Mouse (Mus musculus): Measurements from ENCODE around the gene Cryba2. TPM values are rescaled to one million over a fixed set of nuclear protein-coding genes. Genes with fewer than 3 reads are reported as not detected.

Cryba2 gene
- polyA plus RNA-seq, 1 experiment: 3.3 TPM

DNA sequence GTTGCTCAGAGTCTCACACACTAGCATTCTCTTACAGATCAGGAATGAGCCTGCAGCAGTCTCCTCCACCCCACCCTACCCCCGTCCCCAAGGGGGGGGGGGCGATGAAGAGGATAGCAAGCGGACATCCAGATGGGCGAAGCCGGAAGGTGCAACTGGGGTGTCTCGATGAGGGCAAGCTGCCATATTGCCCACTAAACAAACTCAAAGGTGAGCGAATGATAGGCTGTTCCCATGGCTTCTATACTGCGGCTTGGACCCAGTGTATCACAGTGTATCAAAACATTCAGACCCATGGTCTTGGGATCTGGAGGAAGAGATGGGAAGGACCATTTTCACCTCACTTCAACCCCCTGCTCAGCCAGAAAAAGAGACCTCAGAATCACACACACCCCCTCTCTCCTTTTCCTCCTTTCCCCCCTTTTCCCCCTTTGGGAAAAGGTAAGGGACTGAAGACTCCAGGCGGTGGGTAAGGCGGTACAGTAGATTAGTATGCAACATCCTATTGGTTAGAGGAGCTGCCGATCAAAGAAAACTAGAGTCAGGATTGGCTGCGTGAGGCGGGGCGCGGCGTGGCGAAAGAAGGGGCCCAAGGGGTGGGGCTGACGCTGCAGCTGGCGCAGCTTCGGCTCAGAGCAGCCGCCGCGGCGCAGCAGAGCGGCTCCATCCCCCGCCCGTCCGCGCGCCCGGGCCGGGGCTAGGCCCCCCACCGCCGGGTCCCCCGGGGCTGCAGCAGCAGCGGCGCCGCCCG, 38.5 kb downstream of the Cryba2 start, which contains the start of gene Cdk5r2:
Cdk5r2 (plus strand) TSS at position 629 of the 751 bp plus-strand sequence.
- DNase-seq: peak; percentile 94 to 98
- no peaks in the 10 kb centered on the region for H3K27me3 ChIP-seq (ENCODE audit: control insufficient read depth, insufficient read depth, low read length)
- H3K27ac ChIP-seq (ENCODE audit: insufficient read depth, low read length): peak within 1 kb of the TSS; percentile 71
- no peak for TF ChIP-seq CTCF (IDR thresholded peaks at IDR 0.05; ENCODE audit: borderline replicate concordance, insufficient read depth, low read depth, low read length)
- TF ChIP-seq POLR2A (IDR thresholded peaks at IDR 0.05; ENCODE audit: borderline replicate concordance, insufficient read depth, low read length): peak; percentile 90
- peak within 1 kb of the TSS; percentile 73 for H3K4me3 ChIP-seq (replicated peaks; ENCODE audit: insufficient read depth, low read depth, low read length)
- 2% methylated on average over 38 of the region's 39 CpGs for WGBS
- no peaks in the 10 kb centered on the region for H3K4me1 ChIP-seq (ENCODE audit: control insufficient read depth, insufficient read depth, low read length)

DNA sequence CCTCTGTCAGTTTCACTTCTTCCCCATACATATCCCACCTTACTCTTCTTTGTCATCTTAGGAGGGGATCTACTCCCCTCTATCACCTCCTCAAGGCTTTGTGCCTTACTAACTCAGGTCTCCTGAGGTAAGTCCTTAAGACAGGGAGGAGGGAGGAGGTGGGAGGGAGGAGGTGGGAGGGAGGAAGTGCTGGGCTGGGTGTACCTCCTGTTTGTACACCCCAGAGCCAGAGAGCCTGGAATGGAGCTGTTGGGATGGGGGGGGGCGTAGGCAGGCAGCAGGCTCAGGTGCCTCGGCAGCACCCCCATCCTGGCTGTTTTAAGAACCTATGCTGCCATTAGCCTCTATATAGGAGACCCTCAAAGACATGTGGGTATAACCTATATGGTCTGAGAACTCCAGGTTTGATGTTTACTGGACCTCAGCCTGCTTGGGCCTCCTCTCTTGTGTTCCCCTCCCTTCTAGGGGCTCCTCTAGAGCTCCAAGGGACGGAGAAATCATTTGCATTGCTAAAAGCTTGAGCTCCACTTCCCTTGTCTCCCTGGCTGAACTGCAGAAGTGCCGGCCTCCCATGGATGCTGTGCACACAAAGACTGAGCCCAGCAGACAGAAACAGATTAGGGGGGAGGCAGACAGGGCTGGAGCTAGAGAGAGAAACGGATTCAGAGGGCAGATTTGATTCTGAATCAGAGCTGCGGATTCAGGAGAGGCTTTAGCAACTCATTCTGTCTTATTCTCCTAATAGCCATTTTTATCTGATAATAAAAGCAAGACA, 41.8 kb downstream of the Cryba2 start:
- H3K27me3 ChIP-seq (ENCODE audit: control insufficient read depth, insufficient read depth, low read length): no peaks in the 10 kb centered on the region
- 38% methylated on average over 6 of the region's 6 CpGs for WGBS
- no peak overlapping the region for H3K4me3 ChIP-seq (replicated peaks; ENCODE audit: insufficient read depth, low read depth, low read length)
- TF ChIP-seq POLR2A (IDR thresholded peaks at IDR 0.05; ENCODE audit: borderline replicate concordance, insufficient read depth, low read length) (no peak), CTCF (IDR thresholded peaks at IDR 0.05; ENCODE audit: borderline replicate concordance, insufficient read depth, low read depth, low read length) (no peak)
- no peak for DNase-seq
- H3K4me1 ChIP-seq (ENCODE audit: control insufficient read depth, insufficient read depth, low read length): no peaks in the 10 kb centered on the region
- H3K27ac ChIP-seq (ENCODE audit: insufficient read depth, low read length): no peak overlapping the region

- no peak overlapping the region for H3K27ac ChIP-seq (ENCODE audit: insufficient read depth, low read length)
- no peak for TF ChIP-seq CTCF (IDR thresholded peaks at IDR 0.05; ENCODE audit: borderline replicate concordance, insufficient read depth, low read depth, low read length)
- no peak for TF ChIP-seq POLR2A (IDR thresholded peaks at IDR 0.05; ENCODE audit: borderline replicate concordance, insufficient read depth, low read length)
- no peak for DNase-seq
- no peaks in the 10 kb centered on the region for H3K27me3 ChIP-seq (ENCODE audit: control insufficient read depth, insufficient read depth, low read length)
- no peaks in the 10 kb centered on the region for H3K4me1 ChIP-seq (ENCODE audit: control insufficient read depth, insufficient read depth, low read length)
- no peak overlapping the region for H3K4me3 ChIP-seq (replicated peaks; ENCODE audit: insufficient read depth, low read depth, low read length)
- 39% methylated on average over 6 of the region's 6 CpGs for WGBS
Observed at GRCm38 (mm10) chr1:74850251-74850650, 42.7 kb downstream of the Cryba2 start.

DNA sequence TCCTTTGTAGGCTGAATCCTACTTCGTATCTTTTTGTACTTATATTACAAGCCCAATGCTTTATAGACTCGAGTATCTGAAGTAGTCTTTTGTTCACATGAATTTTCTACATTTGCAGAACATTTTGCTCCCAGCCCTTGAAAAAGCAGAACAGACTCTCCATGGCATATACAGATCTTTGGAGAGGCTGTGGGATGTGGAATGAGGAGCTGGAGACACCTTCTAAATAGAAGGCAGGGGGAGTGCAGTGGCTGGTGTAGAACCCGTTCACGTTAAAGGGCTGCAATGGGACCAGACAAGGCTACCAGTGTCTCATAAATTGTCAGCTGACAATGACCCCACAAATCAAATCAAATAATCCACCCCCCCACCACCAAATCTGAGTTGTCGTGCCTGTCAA, 44.0 kb downstream of the Cryba2 start:
- Histone ChIP-seq H3K4me1 (ENCODE audit: control insufficient read depth, insufficient read depth, low read length) (no peaks in the 10 kb centered on the region), H3K27ac (ENCODE audit: insufficient read depth, low read length) (no peak overlapping the region), H3K27me3 (ENCODE audit: control insufficient read depth, insufficient read depth, low read length) (no peaks in the 10 kb centered on the region), H3K4me3 (replicated peaks; ENCODE audit: insufficient read depth, low read depth, low read length) (no peak overlapping the region)
- DNase-seq: no peak
- WGBS: 67% methylated on average over 5 of the region's 5 CpGs
- no peak for TF ChIP-seq CTCF (IDR thresholded peaks at IDR 0.05; ENCODE audit: borderline replicate concordance, insufficient read depth, low read depth, low read length)
- no peak for TF ChIP-seq POLR2A (IDR thresholded peaks at IDR 0.05; ENCODE audit: borderline replicate concordance, insufficient read depth, low read length)

GRCm38 (mm10) chr1:74846341-74846740, 46.6 kb downstream of the Cryba2 start:
- no peaks in the 10 kb centered on the region for H3K4me1 ChIP-seq (ENCODE audit: control insufficient read depth, insufficient read depth, low read length)
- TF ChIP-seq CTCF (IDR thresholded peaks at IDR 0.05; ENCODE audit: borderline replicate concordance, insufficient read depth, low read depth, low read length): no peak
- no peak for TF ChIP-seq POLR2A (IDR thresholded peaks at IDR 0.05; ENCODE audit: borderline replicate concordance, insufficient read depth, low read length)
- no peak overlapping the region for H3K27ac ChIP-seq (ENCODE audit: insufficient read depth, low read length)
- no peak overlapping the region for H3K4me3 ChIP-seq (replicated peaks; ENCODE audit: insufficient read depth, low read depth, low read length)
- H3K27me3 ChIP-seq (ENCODE audit: control insufficient read depth, insufficient read depth, low read length): no peaks in the 10 kb centered on the region
- DNase-seq: no peak
- WGBS: 17% methylated on average over 9 of the region's 9 CpGs

- H3K27ac ChIP-seq (ENCODE audit: insufficient read depth, low read length): no peak overlapping the region
- TF ChIP-seq CTCF (IDR thresholded peaks at IDR 0.05; ENCODE audit: borderline replicate concordance, insufficient read depth, low read depth, low read length) (no peak), POLR2A (IDR thresholded peaks at IDR 0.05; ENCODE audit: borderline replicate concordance, insufficient read depth, low read length) (no peak)
- no peaks in the 10 kb centered on the region for H3K27me3 ChIP-seq (ENCODE audit: control insufficient read depth, insufficient read depth, low read length)
- H3K4me3 ChIP-seq (replicated peaks; ENCODE audit: insufficient read depth, low read depth, low read length): no peak overlapping the region
- no peak for DNase-seq
- no peaks in the 10 kb centered on the region for H3K4me1 ChIP-seq (ENCODE audit: control insufficient read depth, insufficient read depth, low read length)
- WGBS: 80% methylated on average over 5 of the region's 5 CpGs
Observed at GRCm38 (mm10) chr1:74843090-74843489, 49.9 kb downstream of the Cryba2 start.

Other genes starting within 250 kb of the Cryba2 start
- gene Ttll4, start 231.4 kb downstream of the Cryba2 start, polyA plus RNA-seq (2012; rRNA removed): 22.4 and 24.9 TPM in 2 replicates
- 30.4 and 32.4 TPM in 2 replicates for gene Cyp27a1, start 179.6 kb downstream of the Cryba2 start, polyA plus RNA-seq (2012; rRNA removed)
- gene Prkag3, start 143.9 kb downstream of the Cryba2 start, polyA plus RNA-seq (2012; rRNA removed): 0.33 and 0.52 TPM in 2 replicates
- gene Wnt6, start 121.3 kb downstream of the Cryba2 start, polyA plus RNA-seq (2012; rRNA removed): 3.6 and 4.0 TPM in 2 replicates
- 0.36 and 0.59 TPM in 2 replicates for gene Wnt10a, start 101.6 kb downstream of the Cryba2 start, polyA plus RNA-seq (2012; rRNA removed)
- gene Cdk5r2, start 38.2 kb downstream of the Cryba2 start, polyA plus RNA-seq (2012; rRNA removed): 83.2 and 85.2 TPM in 2 replicates
- gene Fev, start 7.7 kb downstream of the Cryba2 start, polyA plus RNA-seq (2012; rRNA removed): 0.46 and 1.1 TPM in 2 replicates
- gene Cfap65, start 42.5 kb upstream of the Cryba2 start, polyA plus RNA-seq (2012; rRNA removed): 2.6 and 3.7 TPM in 2 replicates
- 0.33 and 0.49 TPM in 2 replicates for gene Ihh, start 58.5 kb upstream of the Cryba2 start, polyA plus RNA-seq (2012; rRNA removed)
- gene Nhej1, start 232.1 kb upstream of the Cryba2 start, polyA plus RNA-seq (2012; rRNA removed): 1.8 and 2.8 TPM in 2 replicates
- not detected in 2 replicates for gene Slc23a3, start 240.7 kb upstream of the Cryba2 start, polyA plus RNA-seq (2012; rRNA removed)
- gene Cnppd1, start 249.6 kb upstream of the Cryba2 start, polyA plus RNA-seq (2012; rRNA removed): 39.0 and 41.4 TPM in 2 replicates
- gene Retreg2, start 249.6 kb upstream of the Cryba2 start, polyA plus RNA-seq (2012; rRNA removed): 261 and 276 TPM in 2 replicates